20 mouse cellular contexts compared by ENCODE assay signal in genomic region chr8:9264378-9264777, GRCm38 (mm10).
DNase-seq lines count a peak whose midpoint lies in the region; ATAC-seq lines count a peak whose summit lies in the region.
"Had no signal": no experiment of that assay in that cellular context is flagged by ENCODE, and none has a peak within 500 bp of the region (broad histone marks: within the 10 kb centered on the region; RNA-seq: fewer than 3 reads in every experiment).

No protein-coding gene starts in this region.

- no peak for DNase-seq in frontal cortex, postnatal 25 days (ENCODE audit: low spot score in 2 of 2)
- DNase-seq in heart, adult 11 months: peak; percentile 22
- no peak for DNase-seq in heart, adult 8-10 months (ENCODE audit: low spot score)
- peak; percentile 34 for DNase-seq in brain, adult 2 months (ENCODE audit: low read depth, low spot score)
- DNase-seq in right cerebral cortex, postnatal 36 days (ENCODE audit: low spot score in 2 of 2): no peak
- DNase-seq: adrenal gland, adult 2 months; adrenal gland, adult 8-10 months; adrenal gland, postnatal 10 days; adrenal gland, postnatal 14 days; adrenal gland, postnatal 25 days; adrenal gland, postnatal 36 days; B cell, adult 2 months; cerebellum, adult 11 months; cerebellum, adult 11-12 months; cerebellum, adult 18-20 months; cerebellum, adult 2 months had no signal

- peak; percentile 84 for ATAC-seq in frontal cortex, adult (ENCODE audit: low TSS enrichment)
- ATAC-seq: activated CD4-positive, CD25-positive, alpha-beta regulatory T cell, adult 4 months; CD4-positive, CD25-positive, alpha-beta regulatory T cell, adult 4 months; Patski had no signal

Comparison
In these comparisons a context has a peak if more than half of its experiments do, and no peak if none do; other contexts are left out.
1. DNase-seq: peak in heart, adult 11 months (single experiment) and brain, adult 2 months (single experiment); none in frontal cortex, postnatal 25 days (0 of 2), heart, adult 8-10 months (single experiment) and right cerebral cortex, postnatal 36 days (0 of 2).